Mouse (Mus musculus): ENCODE measurements at regions not wholly inside any gene's neighbourhood (a gene's known extent, or its start where the extent isn't known, plus 50 kb on each side); places are given as distances from the start of the nearest gene placed in this dataset.

GRCm38 (mm10) chr2:170220871-170221369 lies 73.0 kb upstream of the Zfp217 start:
- peak; percentile 71 for ATAC-seq (ENCODE audit: poor library complexity, severe bottlenecking)

GRCm38 (mm10) chr2:170220443-170220842 lies 72.5 kb upstream of the Zfp217 start:
- peak; percentile 4; the same call in 1 of the 2 replicates for ATAC-seq (ENCODE audit: poor library complexity, severe bottlenecking)

GRCm38 (mm10) chr2:170219611-170220401 lies 71.9 kb upstream of the Zfp217 start:
- ATAC-seq (ENCODE audit: poor library complexity, severe bottlenecking), result no peak

- ATAC-seq (ENCODE audit: poor library complexity, severe bottlenecking), result no peak
Observed at GRCm38 (mm10) chr2:170219161-170219581, 71.3 kb upstream of the Zfp217 start.

- peak; percentile 65 for ATAC-seq (ENCODE audit: poor library complexity, severe bottlenecking)
Observed at GRCm38 (mm10) chr2:170218230-170219044, 70.5 kb upstream of the Zfp217 start.

- ATAC-seq (ENCODE audit: poor library complexity, severe bottlenecking), result no peak
Observed at GRCm38 (mm10) chr2:170216311-170216710, 68.4 kb upstream of the Zfp217 start.

GRCm38 (mm10) chr2:170209121-170209520 lies 61.2 kb upstream of the Zfp217 start:
- ATAC-seq (ENCODE audit: poor library complexity, severe bottlenecking), result no peak

- no peak for ATAC-seq (ENCODE audit: poor library complexity, severe bottlenecking)
Observed at GRCm38 (mm10) chr2:170207878-170208277, 60.0 kb upstream of the Zfp217 start.

- no peak for ATAC-seq (ENCODE audit: poor library complexity, severe bottlenecking)
Observed at GRCm38 (mm10) chr2:170207395-170207794, 59.5 kb upstream of the Zfp217 start.

GRCm38 (mm10) chr2:170206870-170207269 lies 59.0 kb upstream of the Zfp217 start:
- no peak for ATAC-seq (ENCODE audit: poor library complexity, severe bottlenecking)

- ATAC-seq (ENCODE audit: poor library complexity, severe bottlenecking), result no peak
Observed at GRCm38 (mm10) chr2:170206442-170206754, 58.5 kb upstream of the Zfp217 start.

- peak; percentile 42 for ATAC-seq (ENCODE audit: poor library complexity, severe bottlenecking)
Observed at GRCm38 (mm10) chr2:170205591-170206441, 57.9 kb upstream of the Zfp217 start.

- ATAC-seq (ENCODE audit: poor library complexity, severe bottlenecking), result peak; percentile 25; the same call in 1 of the 2 replicates
Observed at GRCm38 (mm10) chr2:170204768-170205514, 57.0 kb upstream of the Zfp217 start.

- ATAC-seq (ENCODE audit: poor library complexity, severe bottlenecking), result no peak
Observed at GRCm38 (mm10) chr2:170203496-170203895, 55.6 kb upstream of the Zfp217 start.

- ATAC-seq (ENCODE audit: poor library complexity, severe bottlenecking), result peak; percentile 81
Observed at GRCm38 (mm10) chr2:170201816-170202371, 54.0 kb upstream of the Zfp217 start.
